Mouse (Mus musculus) G1E (cell line): ENCODE results near the gene Hoxd3. TPM values are rescaled to one million over a fixed set of nuclear protein-coding genes. Genes with fewer than 3 reads are reported as not detected.

ENCODE experiments used
- ATAC-seq: 2 replicates; pipeline ENCODE4 v1.8.0; 2016; ENCODE audit warnings: mild to moderate bottlenecking; ENCODE audit not compliant: insufficient number of reproducible peaks, poor library complexity, low FRiP score, severe bottlenecking; ENCODE audit errors: extremely low read depth
- DNase-seq: peaks from one replicate; pipeline ENCODE4 v3.0.0; 2012; ENCODE audit warnings: low spot score
- H3K27me3 ChIP-seq: 2 replicates; pipeline ENCODE4 v1.6.1; 2012; ENCODE audit warnings: mild to moderate bottlenecking, low read length, inconsistent platforms; ENCODE audit not compliant: insufficient read depth
- H3K36me3 ChIP-seq: replicated peaks from 2 replicates; pipeline ENCODE3; 2012; ENCODE audit warnings: mild to moderate bottlenecking, inconsistent platforms
- H3K4me1 ChIP-seq: 2 replicates; pipeline ENCODE4 v1.6.1; 2012; ENCODE audit warnings: low read depth, low read length, inconsistent platforms, mixed read lengths; ENCODE audit not compliant: insufficient read depth
- H3K4me3 ChIP-seq: 2 replicates; pipeline ENCODE4 v1.5.1; 2012; ENCODE audit warnings: low read depth, mild to moderate bottlenecking, inconsistent platforms, low read length, moderate library complexity, mixed read lengths
- H3K9me3 ChIP-seq: replicated peaks from 2 replicates; pipeline ENCODE4 v1.6.1; 2012; ENCODE audit warnings: inconsistent platforms
- CTCF ChIP-seq: IDR thresholded peaks from 2 replicates; pipeline ENCODE4 v1.5.1; 2012; ENCODE audit warnings: low read depth, low read length, inconsistent platforms, mixed read lengths
- GATA1 ChIP-seq: IDR thresholded peaks from 2 replicates; pipeline ENCODE4 v1.6.1; 2012; ENCODE audit warnings: borderline replicate concordance, low read length, inconsistent platforms, mixed read lengths
- GATA2 ChIP-seq: IDR thresholded peaks from 2 replicates; pipeline ENCODE4 v1.6.1; 2012; ENCODE audit warnings: low read depth, low read length, inconsistent platforms, borderline replicate concordance
- POLR2AphosphoS5 ChIP-seq: IDR thresholded peaks from 2 replicates; pipeline ENCODE4 v1.6.1; 2012; ENCODE audit warnings: low read depth, low read length, inconsistent platforms; ENCODE audit not compliant: insufficient replicate concordance
- TAL1 ChIP-seq: conservative IDR thresholded peaks from 2 replicates; pipeline ENCODE4 v1.6.1; 2012; ENCODE audit warnings: low read depth, low read length, inconsistent platforms, mixed read lengths
- polyA plus RNA-seq: library from polyadenylated mRNA; stranded (reverse); fragments of >175 nt; gene quantifications from 2 replicates; pipeline ENCODE4 v1.2.3, GENCODE M21; 2012
- total RNA-seq, 2 experiments: library from RNA; stranded (forward) in 1 of 2; stranded (reverse) in 1 of 2; fragments of 200-1000 nt in 1 of 2; fragments of >200 nt in 1 of 2; fragmentation: Nextera tagmentation in 1 of 2; gene quantifications; 2 replicates each; pipeline ENCODE4 v1.2.3; 2014 to 2017

The Hoxd3 gene
- total and polyA plus RNA-seq, 3 experiments, result 0.17 to 0.75 (median 0.22) TPM

GRCm38 (mm10) chr2:74696442-74697335, 15.0 kb upstream of the Hoxd3 start:
- H3K4me3 ChIP-seq, result no peak overlapping the region
- no peak for DNase-seq
- no peaks in the 10 kb centered on the region for H3K4me1 ChIP-seq
- H3K27me3 ChIP-seq, result peaks cover 33% of the 10 kb centered on the region
- ATAC-seq, result no peak
- H3K9me3 ChIP-seq, result peaks cover 9% of the 10 kb centered on the region
- TF ChIP-seq GATA1 (no peak), TAL1 (no peak), POLR2AphosphoS5 (no peak), GATA2 (no peak), CTCF (no peak)
- H3K36me3 ChIP-seq, result no peaks in the 10 kb centered on the region

- no peak for ATAC-seq
- no peaks in the 10 kb centered on the region for H3K4me1 ChIP-seq
- H3K27me3 ChIP-seq, result peaks cover 24% of the 10 kb centered on the region
- TF ChIP-seq CTCF (no peak), GATA2 (no peak), TAL1 (no peak), GATA1 (no peak), POLR2AphosphoS5 (no peak)
- no peaks in the 10 kb centered on the region for H3K36me3 ChIP-seq
- no peak within 1 kb of the TSS; the same call in 1 of the 2 replicates for H3K4me3 ChIP-seq
- DNase-seq, result no peak
- peaks cover 9% of the 10 kb centered on the region for H3K9me3 ChIP-seq
Observed at GRCm38 (mm10) chr2:74697567-74698121, 14.1 kb upstream of the Hoxd3 start, which contains the start of gene Hoxd9. Hoxd9 (plus strand) TSS chr2:74697727.

GRCm38 (mm10) chr2:74698201-74699052, 13.3 kb upstream of the Hoxd3 start:
- H3K9me3 ChIP-seq, result peaks cover 9% of the 10 kb centered on the region
- no peaks in the 10 kb centered on the region for H3K4me1 ChIP-seq
- H3K27me3 ChIP-seq, result peaks cover 16% of the 10 kb centered on the region; the same call in 1 of the 2 replicates
- no peak for ATAC-seq
- no peak for TF ChIP-seq CTCF
- no peak for TF ChIP-seq POLR2AphosphoS5
- TF ChIP-seq GATA2, result no peak
- TF ChIP-seq GATA1, result no peak
- TF ChIP-seq TAL1, result no peak
- H3K4me3 ChIP-seq, result no peak overlapping the region; the same call in 1 of the 2 replicates
- no peak for DNase-seq
- no peaks in the 10 kb centered on the region for H3K36me3 ChIP-seq

GRCm38 (mm10) chr2:74699053-74699430, 12.7 kb upstream of the Hoxd3 start:
- DNase-seq, result no peak
- no peak for ATAC-seq
- Histone ChIP-seq H3K36me3 (no peaks in the 10 kb centered on the region), H3K4me1 (no peaks in the 10 kb centered on the region), H3K9me3 (peaks cover 9% of the 10 kb centered on the region), H3K4me3 (no peak overlapping the region), H3K27me3 (peaks cover 16% of the 10 kb centered on the region; the same call in 1 of the 2 replicates)
- no peak for TF ChIP-seq POLR2AphosphoS5
- TF ChIP-seq TAL1, result no peak
- TF ChIP-seq GATA2, result no peak
- no peak for TF ChIP-seq GATA1
- TF ChIP-seq CTCF, result no peak

GRCm38 (mm10) chr2:74699664-74700545, 11.8 kb upstream of the Hoxd3 start:
- Histone ChIP-seq H3K4me1 (no peaks in the 10 kb centered on the region), H3K36me3 (no peaks in the 10 kb centered on the region), H3K9me3 (peaks cover 13% of the 10 kb centered on the region), H3K27me3 (peaks cover 16% of the 10 kb centered on the region; the same call in 1 of the 2 replicates), H3K4me3 (no peak overlapping the region)
- TF ChIP-seq GATA2 (no peak), GATA1 (no peak), TAL1 (no peak), POLR2AphosphoS5 (no peak), CTCF (no peak)
- ATAC-seq (no peak), DNase-seq (no peak)
